Mouse (Mus musculus) limb, embryonic 11.5 days (tissue): ENCODE data around the gene Ywhag. TPM values are rescaled to one million over a fixed set of nuclear protein-coding genes. Genes with fewer than 3 reads are reported as not detected.

Experiments
- ATAC-seq: fragments of 200-750 bp; cut with Nextera tagmentation; 2 replicates; pipeline ENCODE4 v1.8.0; 2017; ENCODE audit warnings: low read depth; ENCODE audit not compliant: insufficient number of reproducible peaks, low FRiP score, low TSS enrichment
- DNase-seq: peaks from one replicate; pipeline ENCODE4 v3.0.0-alpha.2; 2015; ENCODE audit warnings: low spot score
- H3K27ac ChIP-seq: fragments of 300-500 bp; sonication (generic); replicated peaks from 2 replicates; pipeline ENCODE4 v1.5.1; 2014; ENCODE audit warnings: low read depth, mild to moderate bottlenecking, low read length
- H3K27me3 ChIP-seq: fragments of 300-500 bp; sonication (generic); 2 replicates; pipeline ENCODE4 v1.6.1; 2014; ENCODE audit warnings: mild to moderate bottlenecking, low read length, mixed read lengths; ENCODE audit not compliant: control insufficient read depth, insufficient read depth
- H3K36me3 ChIP-seq: fragments of 300-500 bp; sonication (generic); 2 replicates; pipeline ENCODE4 v1.6.1; 2014; ENCODE audit warnings: mild to moderate bottlenecking, low read length, moderate library complexity, mixed read lengths; ENCODE audit not compliant: control insufficient read depth, insufficient read depth
- H3K4me1 ChIP-seq: fragments of 300-500 bp; sonication (generic); 2 replicates; pipeline ENCODE4 v1.6.1; 2014; ENCODE audit warnings: low read length, mixed read lengths; ENCODE audit not compliant: control insufficient read depth, insufficient read depth
- H3K4me2 ChIP-seq: fragments of 300-500 bp; sonication (generic); 2 replicates; pipeline ENCODE4 v1.6.1; 2014; ENCODE audit warnings: low read depth, mild to moderate bottlenecking, moderate library complexity; ENCODE audit not compliant: severe bottlenecking
- H3K4me3 ChIP-seq: fragments of 300-500 bp; sonication (generic); 2 replicates; pipeline ENCODE4 v1.5.1; 2014; ENCODE audit warnings: low read depth, low read length
- H3K9ac ChIP-seq: fragments of 300-500 bp; sonication (generic); 2 replicates; pipeline ENCODE4 v1.6.1; 2014; ENCODE audit warnings: mild to moderate bottlenecking, low read length
- H3K9me3 ChIP-seq: fragments of 300-500 bp; sonication (generic); 2 replicates; pipeline ENCODE4 v1.6.1; 2016; ENCODE audit warnings: low read length; ENCODE audit not compliant: control insufficient read depth
- WGBS: fragments of 180-500 bp; shearing (Covaris S2); extraction: QIAGEN DNeasy Blood & Tissue Kit; methylation state at CpG from one replicate; pipeline ENCODE4 v1.1.7; 2014; 5-methylcytosine and 5-hydroxymethylcytosine counted together
- polyA plus RNA-seq: library from polyadenylated mRNA; unstranded; fragments of >200 nt; fragmentation: Nextera tagmentation; extraction: Ambion mirVana; gene quantifications from 2 replicates; pipeline ENCODE4 v1.2.1, GENCODE M21; 2014

The Ywhag gene
- polyA plus RNA-seq, 1 experiment from 2014 or later = 105 TPM

DNA sequence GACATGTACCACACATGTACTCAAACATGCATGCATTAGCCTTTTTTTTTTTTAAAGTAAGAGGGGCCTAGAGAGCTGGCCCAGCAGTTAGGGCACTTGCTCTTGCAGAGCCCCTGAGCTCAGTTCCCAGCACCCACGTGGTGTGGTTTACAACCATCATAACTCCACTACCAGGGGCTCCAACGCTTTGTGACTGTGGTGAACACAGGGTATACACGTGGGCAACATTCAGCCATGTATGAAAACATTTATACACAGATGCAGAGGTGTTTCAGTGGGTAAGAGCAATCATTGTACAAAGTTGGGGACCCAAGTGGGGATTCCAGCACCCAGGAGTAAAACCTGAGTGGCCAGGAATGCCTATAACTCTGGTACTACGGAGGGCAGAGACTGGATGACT lies 24.0 kb upstream of the Ywhag start:
- Histone ChIP-seq H3K4me1 (peaks cover 7% of the 10 kb centered on the region; the same call in 1 of the 2 replicates), H3K4me2 (peak overlapping the region; percentile 41; the same call in 1 of the 2 replicates), H3K4me3 (no peak overlapping the region), H3K9me3 (no peaks in the 10 kb centered on the region), H3K9ac (no peak overlapping the region), H3K27me3 (no peaks in the 10 kb centered on the region), H3K27ac (no peak overlapping the region; the same call in 1 of the 2 replicates), H3K36me3 (no peaks in the 10 kb centered on the region)
- DNase-seq (no peak), ATAC-seq (no peak)
- WGBS = 90% methylated on average over 4 of the region's 4 CpGs

DNA sequence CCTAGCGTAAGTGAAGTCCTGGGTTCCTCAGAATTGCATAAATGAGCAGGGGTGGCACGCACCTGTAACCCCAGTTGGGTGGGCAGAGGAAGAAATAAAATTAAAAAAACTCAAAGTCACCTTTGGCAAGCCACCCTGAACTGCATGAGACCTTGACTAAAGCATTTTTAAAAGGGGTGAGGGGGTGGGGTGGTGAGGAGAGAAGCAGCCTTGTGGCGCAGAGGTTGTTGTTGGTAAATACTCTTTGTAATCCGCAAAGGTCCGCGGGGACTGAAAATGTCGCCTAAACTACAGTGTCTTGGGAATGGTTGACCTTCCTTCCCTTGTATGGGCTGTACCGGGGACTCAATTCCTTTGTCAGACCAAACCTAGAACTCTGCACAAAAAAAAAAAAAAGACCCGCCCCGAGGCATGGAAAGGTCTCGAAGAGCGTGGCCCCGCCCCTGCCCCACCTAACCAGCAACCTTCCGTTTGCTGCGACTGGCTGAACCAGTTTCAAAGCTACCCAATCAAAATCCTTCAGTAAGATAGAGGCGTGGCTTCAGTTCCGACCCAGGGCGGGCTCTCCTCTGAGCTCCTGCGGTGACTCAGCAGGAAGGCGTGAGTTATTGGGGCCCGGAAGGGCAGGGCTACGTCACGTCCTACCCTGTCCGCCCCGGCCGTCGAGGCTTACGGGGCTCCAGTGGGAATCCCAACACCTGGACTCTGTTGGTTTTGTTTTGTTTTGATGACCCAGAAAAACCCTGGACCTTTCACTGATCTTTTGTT lies 23.0 kb upstream of the Ywhag start:
- Histone ChIP-seq H3K36me3 (no peaks in the 10 kb centered on the region), H3K4me3 (peak overlapping the region; percentile 20; the same call in 1 of the 2 replicates), H3K27ac (peak overlapping the region; percentile 71), H3K4me2 (peak overlapping the region; percentile 41; the same call in 1 of the 2 replicates), H3K9me3 (no peaks in the 10 kb centered on the region), H3K4me1 (peaks cover 4% of the 10 kb centered on the region; the same call in 1 of the 2 replicates), H3K27me3 (no peaks in the 10 kb centered on the region), H3K9ac (peak overlapping the region; percentile 34; the same call in 1 of the 2 replicates)
- DNase-seq (peak; percentile 94), ATAC-seq (peak; percentile 80)
- WGBS = 8% methylated on average over 28 of the region's 28 CpGs

DNA sequence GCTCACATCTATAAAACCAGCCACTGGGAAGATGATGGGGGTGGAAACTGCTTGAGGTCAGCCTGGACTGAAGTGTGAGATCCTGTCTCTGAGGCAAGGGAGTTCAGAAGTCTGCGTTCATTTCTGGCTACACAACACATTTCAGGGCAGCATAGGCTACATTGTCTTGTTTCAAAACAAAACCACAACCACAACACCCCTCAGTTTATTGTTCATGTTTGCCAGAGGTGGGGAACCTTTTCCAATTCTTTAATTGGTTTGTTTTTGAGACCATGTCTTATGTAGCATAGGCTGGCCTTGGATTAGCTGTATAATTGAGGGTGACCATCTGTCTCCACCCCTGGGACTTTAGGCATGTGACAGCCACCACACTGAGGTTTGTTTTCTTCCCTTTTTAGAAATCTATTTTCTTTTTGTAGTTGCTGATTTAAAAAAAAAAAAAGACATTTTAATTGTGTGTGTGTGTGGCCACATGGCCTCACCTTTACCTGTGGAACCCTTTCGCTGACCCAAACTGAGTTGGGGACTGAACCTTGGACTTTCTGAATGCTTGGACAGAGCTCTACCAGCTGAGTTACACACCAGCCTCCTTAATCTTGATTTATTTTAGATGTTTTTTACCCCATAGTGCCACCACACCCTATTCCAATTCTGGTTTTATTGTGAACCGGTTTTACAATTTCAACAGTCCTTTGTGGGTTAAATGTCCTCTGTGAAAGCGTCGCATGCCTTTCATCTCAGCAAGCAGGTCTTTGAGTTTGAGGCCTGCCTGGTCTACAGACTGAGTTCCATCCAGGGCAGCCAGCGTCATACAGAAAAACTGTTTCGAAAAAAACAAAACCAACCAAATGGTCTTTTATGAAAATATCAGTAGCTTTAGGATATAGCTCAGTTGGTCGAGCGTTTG lies 22.1 kb upstream of the Ywhag start:
- no peaks in the 10 kb centered on the region for H3K27me3 ChIP-seq
- peak overlapping the region; percentile 44 for H3K27ac ChIP-seq
- peak overlapping the region; percentile 20; the same call in 1 of the 2 replicates for H3K4me2 ChIP-seq
- H3K36me3 ChIP-seq = no peaks in the 10 kb centered on the region
- DNase-seq (no peak), ATAC-seq (no peak)
- no peak overlapping the region for H3K4me3 ChIP-seq
- 85% methylated on average over 9 of the region's 9 CpGs for WGBS
- no peaks in the 10 kb centered on the region for H3K9me3 ChIP-seq
- H3K4me1 ChIP-seq = peaks cover 4% of the 10 kb centered on the region; the same call in 1 of the 2 replicates
- H3K9ac ChIP-seq = no peak overlapping the region

DNA sequence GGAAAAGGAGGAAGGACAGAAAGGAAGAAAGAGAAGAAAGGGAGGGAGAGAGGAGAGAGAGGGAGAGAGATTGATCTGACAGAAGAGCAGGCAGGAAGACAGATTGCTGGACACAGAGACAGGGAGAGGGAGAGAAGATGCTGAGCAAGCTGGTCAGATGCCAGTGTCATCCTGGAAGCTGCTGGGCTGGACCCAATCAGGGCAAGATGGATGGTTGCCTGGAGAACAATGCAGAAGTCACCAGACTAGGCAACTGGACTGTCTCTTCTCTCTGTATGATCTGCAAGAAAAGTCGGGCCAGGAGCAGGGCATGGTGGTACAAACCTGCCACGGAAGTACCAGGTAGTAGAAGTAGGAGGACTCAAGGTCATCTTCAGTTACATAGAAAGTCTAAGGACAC lies 18.4 kb upstream of the Ywhag start:
- H3K4me3 ChIP-seq = no peak overlapping the region
- H3K27ac ChIP-seq = no peak overlapping the region
- H3K36me3 ChIP-seq = no peaks in the 10 kb centered on the region
- no peaks in the 10 kb centered on the region for H3K27me3 ChIP-seq
- no peak overlapping the region for H3K9ac ChIP-seq
- WGBS = 87% methylated on average over 2 of the region's 2 CpGs
- H3K9me3 ChIP-seq = no peaks in the 10 kb centered on the region
- ATAC-seq (no peak), DNase-seq (no peak)
- H3K4me1 ChIP-seq = no peaks in the 10 kb centered on the region
- no peak overlapping the region for H3K4me2 ChIP-seq

DNA sequence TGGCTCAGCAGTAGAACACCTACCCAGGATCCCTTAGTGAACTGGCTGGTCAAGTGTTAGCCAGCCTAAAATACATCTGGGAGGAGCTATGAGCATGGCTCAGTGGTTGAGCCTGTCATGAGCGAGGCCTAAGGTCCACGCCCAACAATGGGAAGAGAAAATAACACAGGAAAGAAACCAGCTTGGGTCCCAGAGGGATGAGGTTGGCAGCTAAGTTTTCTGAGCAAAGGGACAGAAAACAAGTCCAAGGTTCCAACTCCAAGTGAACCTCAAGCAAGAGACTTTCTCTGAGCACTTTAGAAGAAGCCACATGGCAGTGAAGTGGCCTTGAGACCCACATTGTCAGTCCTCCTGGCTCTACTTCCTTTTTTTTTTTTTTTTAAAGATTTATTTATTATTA lies 17.2 kb upstream of the Ywhag start:
- Histone ChIP-seq H3K27me3 (no peaks in the 10 kb centered on the region), H3K9ac (no peak overlapping the region), H3K27ac (no peak overlapping the region), H3K4me2 (no peak overlapping the region), H3K36me3 (no peaks in the 10 kb centered on the region), H3K9me3 (no peaks in the 10 kb centered on the region), H3K4me1 (no peaks in the 10 kb centered on the region), H3K4me3 (no peak overlapping the region)
- WGBS = 90% methylated on average over 2 of the region's 2 CpGs
- ATAC-seq = no peak
- DNase-seq = no peak

DNA sequence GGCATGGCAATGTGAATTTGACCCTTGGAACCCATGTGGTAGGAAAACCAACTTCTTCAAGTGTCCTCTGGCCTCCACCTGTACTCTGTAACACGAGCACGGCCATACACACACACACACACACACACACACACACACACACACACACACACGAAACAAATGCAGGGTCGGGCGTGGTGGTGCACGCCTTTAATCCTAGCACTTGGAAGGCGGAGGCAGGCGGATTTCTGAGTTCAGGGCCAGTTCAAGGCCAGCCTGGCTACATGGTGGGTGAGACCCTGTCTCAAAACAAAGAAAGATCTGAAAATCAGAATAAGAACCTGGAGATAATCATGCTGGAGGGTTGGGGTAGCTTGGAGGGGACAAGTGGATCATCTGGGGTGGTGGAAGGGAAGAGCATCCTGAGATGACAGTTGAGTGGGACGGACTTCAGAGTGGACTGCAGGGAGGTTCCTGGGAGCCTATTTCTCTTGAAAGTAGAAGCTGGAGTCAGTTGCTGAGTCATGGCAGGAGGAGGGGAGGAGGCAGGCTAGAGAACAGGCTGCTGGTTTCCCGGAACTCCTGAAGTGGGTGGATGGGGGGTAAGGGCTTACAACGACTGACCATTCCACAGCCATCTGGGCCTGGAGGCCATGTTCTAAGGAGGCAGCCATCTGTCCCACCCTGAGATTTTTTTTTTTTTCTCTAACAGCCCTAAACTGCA lies 16.4 kb upstream of the Ywhag start:
- Histone ChIP-seq H3K9ac (no peak overlapping the region), H3K4me3 (no peak overlapping the region), H3K27me3 (no peaks in the 10 kb centered on the region), H3K36me3 (no peaks in the 10 kb centered on the region), H3K4me1 (no peaks in the 10 kb centered on the region), H3K4me2 (no peak overlapping the region), H3K27ac (no peak overlapping the region), H3K9me3 (no peaks in the 10 kb centered on the region)
- WGBS = 80% methylated on average over 11 of the region's 11 CpGs
- DNase-seq = no peak
- ATAC-seq = no peak

DNA sequence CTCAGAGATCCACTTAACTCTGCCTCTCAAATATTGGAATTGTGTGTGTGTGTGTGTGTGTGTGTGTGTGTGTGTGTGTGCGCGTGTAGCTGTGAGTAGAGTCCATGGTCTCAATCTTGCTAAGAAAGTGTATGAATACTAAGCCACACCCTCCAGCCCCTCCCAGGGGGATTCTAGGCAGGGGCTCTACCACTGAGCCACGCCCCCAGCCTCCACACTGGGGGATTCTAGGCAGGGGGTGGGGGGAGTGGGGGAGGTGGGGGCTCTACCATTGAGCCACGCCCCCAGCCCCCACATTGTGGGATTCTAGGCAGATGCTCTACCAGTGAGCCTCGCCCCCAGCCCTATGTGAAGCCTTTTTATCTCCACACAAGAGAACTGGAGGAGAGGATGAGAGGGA lies 12.2 kb upstream of the Ywhag start:
- Histone ChIP-seq H3K27me3 (no peaks in the 10 kb centered on the region), H3K9ac (no peak overlapping the region), H3K9me3 (no peaks in the 10 kb centered on the region), H3K36me3 (no peaks in the 10 kb centered on the region), H3K4me3 (no peak overlapping the region), H3K4me1 (no peaks in the 10 kb centered on the region), H3K27ac (no peak overlapping the region), H3K4me2 (no peak overlapping the region)
- ATAC-seq = no peak
- 76% methylated on average over 5 of the region's 5 CpGs for WGBS
- DNase-seq = no peak

DNA sequence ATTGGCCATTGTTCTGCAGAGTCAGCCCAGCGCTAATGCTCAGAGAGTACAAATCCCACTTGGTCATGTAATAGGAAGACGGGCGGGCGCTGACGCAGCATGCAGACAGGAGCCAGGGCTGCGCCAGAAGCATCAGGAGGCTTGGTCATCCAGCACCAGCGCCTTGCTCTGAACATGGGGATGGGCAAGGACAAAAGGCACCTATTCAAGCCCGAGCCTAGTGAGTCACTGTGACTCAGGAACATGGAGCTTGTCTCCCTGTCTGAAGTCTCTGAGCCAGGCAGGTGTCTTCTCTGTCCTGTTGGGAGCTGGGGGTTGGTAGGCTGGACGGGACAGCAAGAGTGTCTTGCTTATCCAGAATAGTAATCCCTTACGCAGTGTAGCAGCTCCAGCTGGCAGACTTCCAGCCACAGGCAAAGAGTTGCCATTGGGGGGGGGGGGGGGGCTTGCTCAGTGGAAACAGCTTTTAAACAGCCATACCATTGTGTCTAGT lies 11.5 kb upstream of the Ywhag start:
- no peak overlapping the region for H3K4me2 ChIP-seq
- WGBS = 69% methylated on average over 10 of the region's 10 CpGs
- no peak overlapping the region for H3K4me3 ChIP-seq
- no peak overlapping the region for H3K27ac ChIP-seq
- ATAC-seq (no peak), DNase-seq (no peak)
- no peak overlapping the region for H3K9ac ChIP-seq
- no peaks in the 10 kb centered on the region for H3K27me3 ChIP-seq
- no peaks in the 10 kb centered on the region for H3K9me3 ChIP-seq
- no peaks in the 10 kb centered on the region for H3K36me3 ChIP-seq
- H3K4me1 ChIP-seq = no peaks in the 10 kb centered on the region
